In genomic region chr13:35233636-35234035, GRCm38 (mm10) we compare ENCODE assay signal across 15 mouse cellular contexts.
DNase-seq lines count a peak whose midpoint lies in the region; ATAC-seq and TF ChIP-seq lines count a peak whose summit lies in the region.
"Had no signal": no experiment of that assay in that cellular context is flagged by ENCODE, and none has a peak within 500 bp of the region (broad histone marks: within the 10 kb centered on the region; RNA-seq: fewer than 3 reads in every experiment).

No protein-coding gene starts in this region.

- TF ChIP-seq POLR2A in brain, embryonic 14.5 days (IDR thresholded peaks at IDR 0.05; ENCODE audit: borderline replicate concordance, extremely low read depth, insufficient read depth, insufficient read length, poor library complexity, severe bottlenecking), result no peak

- peak; percentile 5 for DNase-seq in brain, embryonic 14.5 days (ENCODE audit: low read depth)
- peak; percentile 69 for DNase-seq in cerebellum, adult 11-12 months
- DNase-seq in cerebellum, adult 9-10 months, result peak; percentile 81
- DNase-seq in cerebellum, postnatal 25 days, result peak; percentile 54 to 60
- DNase-seq in spleen, postnatal 10 days (ENCODE audit: low spot score in 2 of 2), result no peak
- no peak for DNase-seq in heart, adult 18-20 months
- DNase-seq: adrenal gland, adult 8-10 months; adrenal gland, postnatal 36 days; gastrocnemius, adult 2 months; gastrocnemius, postnatal 25 days; heart, postnatal 14 days; kidney, adult 18-20 months had no signal

- TF ChIP-seq CTCF in brain, embryonic 14.5 days (IDR thresholded peaks at IDR 0.05; ENCODE audit: borderline replicate concordance, extremely low read depth, insufficient read depth, insufficient read length), result no peak

- no peak for ATAC-seq in megakaryocyte progenitor cell, adult 5-6 weeks (replicated peaks; ENCODE audit: poor library complexity)
- ATAC-seq: forebrain, embryonic 13.5 days; intestine, embryonic 15.5 days had no signal

Comparison
In these comparisons a context has a peak if more than half of its experiments do, and no peak if none do; other contexts are left out.
1. DNase-seq: peak in brain, embryonic 14.5 days (single experiment), cerebellum, adult 11-12 months (single experiment), cerebellum, adult 9-10 months (single experiment) and cerebellum, postnatal 25 days (2 of 2); none in spleen, postnatal 10 days (0 of 2) and heart, adult 18-20 months (0 of 2).